Mouse (Mus musculus): ENCODE measurements around the gene Heatr5a.

Heatr5a gene

GRCm38 (mm10) chr12:51970352-51971069 is 610 bp downstream of the Heatr5a start:
- no peak for DNase-seq

GRCm38 (mm10) chr12:51969876-51970275 is 1.2 kb downstream of the Heatr5a start:
- DNase-seq: no peak

- DNase-seq: no peak
These were observed 2.0 kb downstream of the Heatr5a start for GRCm38 (mm10) chr12:51969092-51969491.

GRCm38 (mm10) chr12:51967915-51968595 is 3.1 kb downstream of the Heatr5a start:
- DNase-seq: no peak

- DNase-seq: no peak
These were observed 13.5 kb downstream of the Heatr5a start for GRCm38 (mm10) chr12:51957626-51958025.

- DNase-seq: no peak
These were observed 18.8 kb downstream of the Heatr5a start for GRCm38 (mm10) chr12:51952309-51952708.

GRCm38 (mm10) chr12:51947498-51947945 is 23.6 kb downstream of the Heatr5a start:
- DNase-seq: no peak

GRCm38 (mm10) chr12:51945331-51945730 is 25.8 kb downstream of the Heatr5a start:
- no peak for DNase-seq

GRCm38 (mm10) chr12:51939848-51940247 is 31.3 kb downstream of the Heatr5a start:
- DNase-seq: no peak

GRCm38 (mm10) chr12:51937938-51938337 is 33.2 kb downstream of the Heatr5a start:
- no peak for DNase-seq

GRCm38 (mm10) chr12:51929630-51930029 is 41.5 kb downstream of the Heatr5a start:
- no peak for DNase-seq

- DNase-seq: no peak
These were observed 53.9 kb downstream of the Heatr5a start for GRCm38 (mm10) chr12:51917191-51917590.

- no peak for DNase-seq
These were observed 56.0 kb downstream of the Heatr5a start for GRCm38 (mm10) chr12:51914903-51915670.

- no peak for DNase-seq
These were observed 61.9 kb downstream of the Heatr5a start for GRCm38 (mm10) chr12:51909202-51909601.

GRCm38 (mm10) chr12:51907543-51907942 is 63.6 kb downstream of the Heatr5a start:
- no peak for DNase-seq

- DNase-seq: peak; percentile 8 to 23
These were observed 70.6 kb downstream of the Heatr5a start for GRCm38 (mm10) chr12:51900551-51900950.

- DNase-seq: no peak
These were observed 74.2 kb downstream of the Heatr5a start for GRCm38 (mm10) chr12:51896901-51897300.

- no peak for DNase-seq
These were observed 82.5 kb downstream of the Heatr5a start for GRCm38 (mm10) chr12:51888609-51889008.

- no peak for DNase-seq
These were observed 83.5 kb downstream of the Heatr5a start for GRCm38 (mm10) chr12:51887301-51888290.

GRCm38 (mm10) chr12:51886369-51886768 is 84.8 kb downstream of the Heatr5a start:
- DNase-seq: no peak

GRCm38 (mm10) chr12:51884801-51885200 is 86.3 kb downstream of the Heatr5a start:
- no peak for DNase-seq

- no peak for DNase-seq
These were observed 87.8 kb downstream of the Heatr5a start for GRCm38 (mm10) chr12:51883297-51883805.

Data from cerebellum, postnatal 14 days (tissue).